Mouse (Mus musculus): Measurements from ENCODE around the gene Atp5c1. TPM values are rescaled to one million over a fixed set of nuclear protein-coding genes. Genes with fewer than 3 reads are reported as not detected.

The Atp5c1 gene
- total and polyA plus RNA-seq, 2 experiments from 2014 or later: 1,755 to 2,592 TPM

DNA sequence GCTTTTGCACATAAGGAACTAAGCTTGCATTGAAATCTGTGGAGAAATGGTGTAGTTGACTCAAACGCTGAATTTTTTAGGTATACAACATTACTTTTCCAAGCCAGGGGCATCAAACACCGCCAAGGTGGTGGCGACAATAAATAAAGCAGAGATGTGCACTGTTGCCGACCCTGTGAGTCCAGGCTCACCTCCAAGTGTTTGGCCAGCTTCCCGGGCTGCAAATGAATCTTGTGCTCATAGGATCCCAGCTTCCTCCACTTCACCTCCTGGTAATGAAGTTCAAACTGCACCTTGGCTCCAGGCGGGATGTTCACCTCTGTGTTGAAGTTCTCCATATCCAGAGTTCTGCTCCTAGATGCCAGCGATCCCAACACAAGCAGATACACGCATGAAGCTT lies 39.0 kb upstream of the Atp5c1 start:
- TF ChIP-seq EP300 (IDR thresholded peaks at IDR 0.05; ENCODE audit: low read depth): no peak
- TF ChIP-seq CTCF (IDR thresholded peaks at IDR 0.05; ENCODE audit: low read depth): no peak
- DNase-seq (ENCODE audit: low spot score) (no peak), ATAC-seq (ENCODE audit: insufficient read depth, low read depth) (no peak)
- no peak overlapping the region for H3K4me3 ChIP-seq (ENCODE audit: low read depth, low read length)
- no peak overlapping the region for H3K4me2 ChIP-seq (ENCODE audit: low read depth, low read length)
- no peaks in the 10 kb centered on the region for H3K27me3 ChIP-seq (ENCODE audit: control insufficient read depth, insufficient read depth, low read length)
- H3K27ac ChIP-seq (ENCODE audit: low read depth): no peak overlapping the region
- no peaks in the 10 kb centered on the region for H3K9me3 ChIP-seq (replicated peaks; ENCODE audit: control insufficient read depth, low read length)
- no peak overlapping the region for H3K9ac ChIP-seq (replicated peaks; ENCODE audit: low read depth, low read length)
- no peaks in the 10 kb centered on the region for H3K36me3 ChIP-seq (replicated peaks; ENCODE audit: control insufficient read depth, insufficient read depth, low read length)
- H3K4me1 ChIP-seq (ENCODE audit: control insufficient read depth, insufficient read depth): no peaks in the 10 kb centered on the region
- 71% methylated on average over 8 of the region's 8 CpGs for WGBS

DNA sequence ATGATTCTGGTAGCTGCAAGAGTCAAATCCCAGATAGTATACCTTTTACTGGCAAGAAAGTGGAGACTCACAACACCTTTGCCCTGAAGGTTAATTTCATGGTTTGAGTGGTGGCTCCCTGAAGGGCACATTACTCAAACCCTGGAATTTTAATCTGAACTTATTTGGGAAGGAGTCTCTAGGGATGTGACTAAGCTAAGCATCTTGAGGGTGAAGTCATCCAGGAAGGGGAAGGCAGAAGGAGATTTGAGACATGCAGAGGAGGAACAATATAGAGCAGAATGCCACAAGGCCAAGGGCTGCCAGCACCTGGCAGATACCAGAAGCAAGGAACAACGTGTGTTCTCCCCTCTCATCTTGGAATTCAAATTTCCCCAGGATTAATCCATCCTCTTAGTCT lies 38.4 kb upstream of the Atp5c1 start:
- no peak for DNase-seq (ENCODE audit: low spot score)
- 30% methylated on average over 1 of the region's 1 CpGs for WGBS
- Histone ChIP-seq H3K4me2 (ENCODE audit: low read depth, low read length) (no peak overlapping the region), H3K4me3 (ENCODE audit: low read depth, low read length) (no peak overlapping the region), H3K27me3 (ENCODE audit: control insufficient read depth, insufficient read depth, low read length) (no peaks in the 10 kb centered on the region), H3K4me1 (ENCODE audit: control insufficient read depth, insufficient read depth) (no peaks in the 10 kb centered on the region), H3K9me3 (replicated peaks; ENCODE audit: control insufficient read depth, low read length) (no peaks in the 10 kb centered on the region), H3K36me3 (replicated peaks; ENCODE audit: control insufficient read depth, insufficient read depth, low read length) (no peaks in the 10 kb centered on the region), H3K27ac (ENCODE audit: low read depth) (no peak overlapping the region), H3K9ac (replicated peaks; ENCODE audit: low read depth, low read length) (no peak overlapping the region)
- TF ChIP-seq CTCF (IDR thresholded peaks at IDR 0.05; ENCODE audit: low read depth) (no peak), EP300 (IDR thresholded peaks at IDR 0.05; ENCODE audit: low read depth) (no peak)
- ATAC-seq (ENCODE audit: insufficient read depth, low read depth): no peak

DNA sequence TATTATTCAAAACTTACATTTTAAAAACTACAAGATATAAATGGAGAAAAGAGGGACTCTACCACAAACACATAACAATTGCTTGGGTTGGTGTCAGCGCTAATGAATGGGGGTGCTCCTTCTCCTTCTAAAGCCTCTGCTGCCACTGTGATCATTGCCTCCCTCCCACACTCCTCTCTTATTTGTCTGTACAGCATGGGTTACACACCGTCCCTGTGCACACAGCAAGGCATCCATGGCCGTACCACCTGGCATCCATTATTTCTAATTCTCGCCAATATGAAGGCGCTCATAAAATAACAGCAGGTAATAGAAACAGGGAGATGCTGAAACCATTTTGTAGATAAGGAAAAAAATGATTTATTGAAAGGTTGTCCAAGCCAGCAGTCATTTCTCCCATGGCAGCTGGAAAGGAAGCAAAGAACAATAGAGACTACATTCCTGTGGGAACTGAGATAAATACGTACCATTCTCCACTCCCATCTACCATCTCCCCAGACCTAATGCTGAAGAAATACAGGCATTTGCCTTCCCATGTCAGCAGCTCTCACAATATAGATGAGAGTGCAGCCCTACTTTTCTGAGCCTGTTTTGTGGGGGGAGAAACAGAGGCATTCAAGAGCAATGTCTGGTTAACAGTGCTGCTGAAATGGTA lies 28.4 kb upstream of the Atp5c1 start:
- WGBS: 52% methylated on average over 6 of the region's 6 CpGs
- no peak overlapping the region for H3K4me3 ChIP-seq (ENCODE audit: low read depth, low read length)
- no peak overlapping the region for H3K9ac ChIP-seq (replicated peaks; ENCODE audit: low read depth, low read length)
- no peak overlapping the region for H3K27ac ChIP-seq (ENCODE audit: low read depth)
- no peaks in the 10 kb centered on the region for H3K4me1 ChIP-seq (ENCODE audit: control insufficient read depth, insufficient read depth)
- H3K36me3 ChIP-seq (replicated peaks; ENCODE audit: control insufficient read depth, insufficient read depth, low read length): no peaks in the 10 kb centered on the region
- ATAC-seq (ENCODE audit: insufficient read depth, low read depth) (no peak), DNase-seq (ENCODE audit: low spot score) (no peak)
- H3K9me3 ChIP-seq (replicated peaks; ENCODE audit: control insufficient read depth, low read length): no peaks in the 10 kb centered on the region
- no peaks in the 10 kb centered on the region for H3K27me3 ChIP-seq (ENCODE audit: control insufficient read depth, insufficient read depth, low read length)
- TF ChIP-seq CTCF (IDR thresholded peaks at IDR 0.05; ENCODE audit: low read depth): no peak
- no peak for TF ChIP-seq EP300 (IDR thresholded peaks at IDR 0.05; ENCODE audit: low read depth)
- H3K4me2 ChIP-seq (ENCODE audit: low read depth, low read length): no peak overlapping the region

DNA sequence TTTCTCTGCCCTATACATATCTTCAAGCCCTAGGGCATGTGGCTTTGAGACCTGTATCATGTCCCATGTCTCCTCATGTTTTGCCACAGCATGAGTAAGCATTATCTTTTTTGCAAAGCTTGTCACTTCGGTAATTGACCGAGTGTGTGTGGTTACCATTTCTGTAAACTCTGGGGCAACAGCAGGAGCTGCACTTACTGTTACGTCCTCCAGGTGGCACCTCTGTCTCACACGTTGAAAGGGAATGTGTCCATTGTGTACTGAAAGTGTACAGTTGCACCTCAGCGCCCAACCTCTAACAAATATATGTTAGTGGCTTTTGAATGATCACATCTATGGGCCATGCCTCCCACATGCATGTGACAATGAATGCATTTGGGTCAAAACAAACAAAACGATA lies 20.9 kb upstream of the Atp5c1 start:
- WGBS: 32% methylated on average over 6 of the region's 6 CpGs
- no peak overlapping the region for H3K27ac ChIP-seq (ENCODE audit: low read depth)
- H3K27me3 ChIP-seq (ENCODE audit: control insufficient read depth, insufficient read depth, low read length): no peaks in the 10 kb centered on the region
- H3K9me3 ChIP-seq (replicated peaks; ENCODE audit: control insufficient read depth, low read length): no peaks in the 10 kb centered on the region
- no peak for ATAC-seq (ENCODE audit: insufficient read depth, low read depth)
- H3K36me3 ChIP-seq (replicated peaks; ENCODE audit: control insufficient read depth, insufficient read depth, low read length): no peaks in the 10 kb centered on the region
- TF ChIP-seq EP300 (IDR thresholded peaks at IDR 0.05; ENCODE audit: low read depth) (no peak), CTCF (IDR thresholded peaks at IDR 0.05; ENCODE audit: low read depth) (peak; percentile 82)
- no peak overlapping the region for H3K4me3 ChIP-seq (ENCODE audit: low read depth, low read length)
- H3K4me1 ChIP-seq (ENCODE audit: control insufficient read depth, insufficient read depth): no peaks in the 10 kb centered on the region
- DNase-seq (ENCODE audit: low spot score): peak; percentile 40
- no peak overlapping the region for H3K4me2 ChIP-seq (ENCODE audit: low read depth, low read length)
- no peak overlapping the region for H3K9ac ChIP-seq (replicated peaks; ENCODE audit: low read depth, low read length)

DNA sequence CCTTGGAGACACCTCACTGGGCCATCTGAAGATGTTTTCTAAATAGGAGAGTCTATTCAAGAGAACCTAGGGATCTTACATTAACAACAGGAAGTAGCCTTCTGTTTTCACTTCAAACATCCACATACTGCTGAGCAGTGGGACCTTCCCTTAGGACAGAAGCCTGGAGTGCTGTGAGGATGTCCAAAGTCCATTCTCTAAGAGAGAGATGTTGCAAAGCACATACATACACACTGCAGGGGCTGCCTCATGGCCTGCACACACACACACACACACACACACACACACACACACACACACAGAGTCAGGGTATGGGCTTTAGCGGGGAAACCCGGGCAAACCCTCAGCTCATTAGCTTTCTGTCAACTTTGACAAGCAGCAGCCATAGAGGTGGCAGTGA lies 20.2 kb upstream of the Atp5c1 start:
- Histone ChIP-seq H3K36me3 (replicated peaks; ENCODE audit: control insufficient read depth, insufficient read depth, low read length) (no peaks in the 10 kb centered on the region), H3K27me3 (ENCODE audit: control insufficient read depth, insufficient read depth, low read length) (no peaks in the 10 kb centered on the region), H3K9ac (replicated peaks; ENCODE audit: low read depth, low read length) (no peak overlapping the region), H3K4me2 (ENCODE audit: low read depth, low read length) (no peak overlapping the region), H3K4me1 (ENCODE audit: control insufficient read depth, insufficient read depth) (no peaks in the 10 kb centered on the region), H3K27ac (ENCODE audit: low read depth) (no peak overlapping the region), H3K9me3 (replicated peaks; ENCODE audit: control insufficient read depth, low read length) (no peaks in the 10 kb centered on the region), H3K4me3 (ENCODE audit: low read depth, low read length) (no peak overlapping the region)
- WGBS: 41% methylated on average over 2 of the region's 2 CpGs
- DNase-seq (ENCODE audit: low spot score): no peak
- TF ChIP-seq CTCF (IDR thresholded peaks at IDR 0.05; ENCODE audit: low read depth) (no peak), EP300 (IDR thresholded peaks at IDR 0.05; ENCODE audit: low read depth) (no peak)
- no peak for ATAC-seq (ENCODE audit: insufficient read depth, low read depth)
